Mouse (Mus musculus) splenic B cell, adult 2 months (primary cell): ENCODE measurements at regions not wholly inside any gene's neighbourhood (a gene's known extent, or its start where the extent isn't known, plus 50 kb on each side); places are given as distances from the start of the nearest gene placed in this dataset.

Experiments used
- DNase-seq: peaks from one replicate; pipeline ENCODE4 v3.0.0-alpha.2; 2011; ENCODE audit warnings: low read depth, low spot score
- H3K27me3 ChIP-seq: 2 replicates; pipeline ENCODE4 v1.6.1; 2012; ENCODE audit warnings: mild to moderate bottlenecking, low read length, moderate library complexity, mixed read lengths; ENCODE audit not compliant: control insufficient read depth, poor library complexity, insufficient read depth, severe bottlenecking
- H3K36me3 ChIP-seq: 2 replicates; pipeline ENCODE4 v1.6.1; 2012; ENCODE audit warnings: mild to moderate bottlenecking, low read length, moderate library complexity, mixed read lengths; ENCODE audit not compliant: control insufficient read depth, poor library complexity, insufficient read depth, severe bottlenecking

- Histone ChIP-seq H3K27me3 (no peaks in the 10 kb centered on the region), H3K36me3 (no peaks in the 10 kb centered on the region)
- no peak for DNase-seq
Observed at GRCm38 (mm10) chrX:11815864-11816263, 344.3 kb downstream of the Bcor start.

GRCm38 (mm10) chrX:11818634-11819033 is 341.5 kb downstream of the Bcor start:
- no peaks in the 10 kb centered on the region for H3K36me3 ChIP-seq
- H3K27me3 ChIP-seq: no peaks in the 10 kb centered on the region
- DNase-seq: peak; percentile 22

- Histone ChIP-seq H3K27me3 (no peaks in the 10 kb centered on the region), H3K36me3 (no peaks in the 10 kb centered on the region)
- no peak for DNase-seq
Observed at GRCm38 (mm10) chrX:11821165-11821564, 339.0 kb downstream of the Bcor start.

GRCm38 (mm10) chrX:11821880-11822768 is 338.0 kb downstream of the Bcor start:
- Histone ChIP-seq H3K36me3 (no peaks in the 10 kb centered on the region), H3K27me3 (no peaks in the 10 kb centered on the region)
- no peak for DNase-seq

GRCm38 (mm10) chrX:11825948-11826347 is 334.2 kb downstream of the Bcor start:
- no peaks in the 10 kb centered on the region for H3K36me3 ChIP-seq
- H3K27me3 ChIP-seq: no peaks in the 10 kb centered on the region
- no peak for DNase-seq

- DNase-seq: no peak
- Histone ChIP-seq H3K27me3 (no peaks in the 10 kb centered on the region), H3K36me3 (no peaks in the 10 kb centered on the region)
Observed at GRCm38 (mm10) chrX:11826737-11827408, 333.3 kb downstream of the Bcor start.

- no peak for DNase-seq
- no peaks in the 10 kb centered on the region for H3K36me3 ChIP-seq
- no peaks in the 10 kb centered on the region for H3K27me3 ChIP-seq
Observed at GRCm38 (mm10) chrX:11829411-11830002, 330.6 kb downstream of the Bcor start.

GRCm38 (mm10) chrX:11837566-11837965 is 322.6 kb downstream of the Bcor start:
- no peaks in the 10 kb centered on the region for H3K36me3 ChIP-seq
- H3K27me3 ChIP-seq: no peaks in the 10 kb centered on the region
- DNase-seq: no peak

GRCm38 (mm10) chrX:11839665-11840245 is 320.4 kb downstream of the Bcor start:
- no peaks in the 10 kb centered on the region for H3K27me3 ChIP-seq
- peak; percentile 10 for DNase-seq
- H3K36me3 ChIP-seq: no peaks in the 10 kb centered on the region

GRCm38 (mm10) chrX:11840319-11841035 is 319.7 kb downstream of the Bcor start:
- H3K36me3 ChIP-seq: no peaks in the 10 kb centered on the region
- no peaks in the 10 kb centered on the region for H3K27me3 ChIP-seq
- no peak for DNase-seq

- H3K36me3 ChIP-seq: no peaks in the 10 kb centered on the region
- DNase-seq: peak; percentile 10
- no peaks in the 10 kb centered on the region for H3K27me3 ChIP-seq
Observed at GRCm38 (mm10) chrX:11845566-11845965, 314.6 kb downstream of the Bcor start.

GRCm38 (mm10) chrX:11855910-11856309 is 304.2 kb downstream of the Bcor start:
- Histone ChIP-seq H3K36me3 (no peaks in the 10 kb centered on the region), H3K27me3 (no peaks in the 10 kb centered on the region)
- no peak for DNase-seq

- Histone ChIP-seq H3K36me3 (no peaks in the 10 kb centered on the region), H3K27me3 (no peaks in the 10 kb centered on the region)
- DNase-seq: no peak
Observed at GRCm38 (mm10) chrX:11859396-11859795, 300.8 kb downstream of the Bcor start.

GRCm38 (mm10) chrX:11861119-11861708 is 298.9 kb downstream of the Bcor start:
- H3K27me3 ChIP-seq: no peaks in the 10 kb centered on the region
- no peaks in the 10 kb centered on the region for H3K36me3 ChIP-seq
- DNase-seq: no peak
